Mouse (Mus musculus) stomach, postnatal 0 days (tissue): ENCODE measurements around the gene Fkbp3.

ENCODE experiments used
- CTCF ChIP-seq: IDR thresholded peaks from 2 replicates; pipeline ENCODE4 v1.5.1; 2016; ENCODE audit warnings: antibody characterized with exemption, low read depth, mild to moderate bottlenecking, moderate library complexity
- EP300 ChIP-seq: optimal IDR thresholded peaks from 2 replicates; pipeline ENCODE3; 2016; ENCODE audit warnings: antibody characterized with exemption

DNA sequence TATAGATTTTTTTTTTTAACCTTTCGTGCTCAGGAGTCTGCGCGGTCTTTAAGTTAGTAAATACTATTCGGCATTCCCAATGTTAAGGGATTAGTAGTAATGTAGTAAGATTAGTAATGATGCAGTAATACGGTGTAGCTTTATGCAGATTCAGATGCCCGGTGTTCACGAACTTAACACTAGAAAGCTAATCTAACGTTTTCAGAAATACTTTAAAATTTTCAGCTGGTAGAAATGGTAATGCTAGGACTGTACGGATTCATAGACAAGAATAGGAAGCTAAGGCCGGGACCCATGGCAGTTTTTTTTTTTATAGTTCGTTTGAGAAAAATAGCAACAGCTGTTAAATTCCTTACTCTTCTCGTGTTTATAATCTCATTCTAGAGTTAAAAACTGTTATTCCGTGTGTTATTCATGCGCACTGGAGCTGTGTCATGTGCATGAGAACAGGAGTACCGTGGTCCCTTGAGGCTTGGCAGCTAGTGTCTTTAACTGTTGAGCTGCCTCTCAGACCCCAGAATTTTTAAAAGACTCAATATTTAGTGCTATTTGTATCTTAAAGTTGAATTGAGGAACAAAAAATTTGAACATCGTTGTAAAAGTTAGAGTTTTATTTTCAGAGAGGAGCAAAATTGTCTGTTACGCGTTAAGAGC is 36.8 kb downstream of the Fkbp3 start:
- TF ChIP-seq CTCF (no peak), EP300 (no peak)
